Mouse (Mus musculus) liver, postnatal 0 days (tissue): ENCODE measurements around the gene Stk39. TPM values are rescaled to one million over a fixed set of nuclear protein-coding genes. Genes with fewer than 3 reads are reported as not detected.

Experiments used
- ATAC-seq: fragments of 200-750 bp; cut with Nextera tagmentation; 2 replicates; pipeline ENCODE4 v1.8.0; 2017; ENCODE audit warnings: mild to moderate bottlenecking, moderate library complexity
- DNase-seq: peaks from one replicate; pipeline ENCODE4 v3.0.0-alpha.2; 2016
- H3K27ac ChIP-seq: fragments of 300-500 bp; sonication (generic); 2 replicates; pipeline ENCODE4 v1.5.1; 2014; ENCODE audit warnings: antibody characterized with exemption, moderate library complexity, mild to moderate bottlenecking, low read depth
- H3K27me3 ChIP-seq: fragments of 300-500 bp; sonication (generic); 2 replicates; pipeline ENCODE4 v1.6.1; 2014; ENCODE audit warnings: low read length, control low read depth, mixed read lengths; ENCODE audit not compliant: insufficient read depth
- H3K36me3 ChIP-seq: fragments of 300-500 bp; sonication (generic); replicated peaks from 2 replicates; pipeline ENCODE4 v1.6.1; 2014; ENCODE audit warnings: mild to moderate bottlenecking, control low read depth, low read length, moderate library complexity, mixed read lengths; ENCODE audit not compliant: insufficient read depth
- H3K4me1 ChIP-seq: fragments of 300-500 bp; sonication (generic); 2 replicates; pipeline ENCODE4 v1.6.1; 2014; ENCODE audit warnings: antibody characterized with exemption, mild to moderate bottlenecking, control low read depth; ENCODE audit not compliant: insufficient read depth
- H3K4me2 ChIP-seq: fragments of 300-500 bp; sonication (generic); 2 replicates; pipeline ENCODE4 v1.6.1; 2014; ENCODE audit warnings: low read depth, mild to moderate bottlenecking, low read length, moderate library complexity, mixed read lengths
- H3K4me3 ChIP-seq: fragments of 300-500 bp; sonication (generic); 2 replicates; pipeline ENCODE4 v1.5.1; 2014; ENCODE audit warnings: low read depth, low read length
- H3K9ac ChIP-seq: fragments of 300-500 bp; sonication (generic); replicated peaks from 2 replicates; pipeline ENCODE4 v1.6.1; 2014; ENCODE audit warnings: mild to moderate bottlenecking, moderate library complexity
- H3K9me3 ChIP-seq: fragments of 300-500 bp; sonication (generic); 2 replicates; pipeline ENCODE4 v1.6.1; 2016; ENCODE audit warnings: mild to moderate bottlenecking, control low read depth, low read length, mixed read lengths
- CTCF ChIP-seq: sonication (generic); IDR thresholded peaks from 2 replicates; pipeline ENCODE4 v1.5.1; 2016; ENCODE audit warnings: antibody characterized with exemption, low read depth
- EP300 ChIP-seq: IDR thresholded peaks from 2 replicates; pipeline ENCODE4 v1.6.1; 2016; ENCODE audit warnings: antibody characterized with exemption, low read depth, mild to moderate bottlenecking
- WGBS: fragments of 180-500 bp; shearing (Covaris S2); extraction: QIAGEN DNeasy Blood & Tissue Kit; methylation state at CpG from one replicate; pipeline ENCODE4 v1.1.7; 2014; ENCODE audit not compliant: insufficient replicate concordance; 5-methylcytosine and 5-hydroxymethylcytosine counted together
- polyA plus RNA-seq: library from polyadenylated mRNA; unstranded; fragments of >200 nt; fragmentation: Nextera tagmentation; extraction: Ambion mirVana; gene quantifications from 2 replicates; pipeline ENCODE4 v1.2.1, GENCODE M21; 2015

Stk39 gene
- polyA plus RNA-seq, 1 experiment from 2014 or later = 1.7 TPM

DNA sequence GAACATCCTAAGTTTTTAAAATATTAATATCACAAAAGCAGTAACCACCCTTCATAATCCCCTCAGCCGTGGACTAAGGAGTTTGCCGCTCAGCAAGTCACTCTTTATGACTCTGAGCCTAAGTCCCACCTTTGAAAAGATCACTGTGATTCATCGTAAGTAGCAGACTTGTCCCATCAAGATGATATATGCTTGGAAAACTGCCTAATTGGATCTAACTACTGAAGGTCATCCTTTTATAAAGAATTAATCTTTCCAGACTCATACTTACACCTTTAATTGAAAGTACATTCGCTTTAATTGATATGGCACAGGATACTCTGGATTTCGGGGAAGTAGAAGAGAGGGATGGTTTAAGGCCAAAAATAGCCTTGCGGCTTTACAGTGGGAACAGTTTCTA is 201.2 kb downstream of the Stk39 start:
- no peaks in the 10 kb centered on the region for H3K4me1 ChIP-seq
- DNase-seq (no peak), ATAC-seq (no peak)
- no peak overlapping the region for H3K27ac ChIP-seq
- TF ChIP-seq CTCF = no peak
- no peak for TF ChIP-seq EP300
- no peaks in the 10 kb centered on the region for H3K27me3 ChIP-seq
- no peak overlapping the region for H3K9ac ChIP-seq
- H3K4me3 ChIP-seq = no peak overlapping the region
- H3K36me3 ChIP-seq = no peaks in the 10 kb centered on the region
- WGBS = 77% methylated on average over 6 of the region's 6 CpGs
- H3K9me3 ChIP-seq = no peaks in the 10 kb centered on the region
- no peak overlapping the region for H3K4me2 ChIP-seq

DNA sequence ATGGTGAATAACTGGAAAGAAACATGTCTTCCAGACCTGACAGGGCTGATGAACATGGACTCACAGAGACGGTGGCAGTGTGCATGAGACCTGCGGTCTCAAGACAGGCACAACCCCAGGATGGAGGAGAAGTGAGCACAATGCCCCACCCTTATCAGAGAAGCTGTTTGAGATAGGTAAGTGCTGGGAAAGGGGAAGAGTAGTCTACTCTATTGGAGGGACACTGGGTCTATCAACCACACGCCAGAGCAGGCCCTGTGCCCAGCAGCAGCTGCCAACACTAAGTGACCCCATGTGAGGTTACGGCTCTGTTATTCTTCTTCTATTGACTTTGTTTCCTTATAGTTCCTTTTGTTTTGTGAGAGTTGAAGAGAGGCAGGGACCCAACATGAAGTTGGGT is 202.4 kb downstream of the Stk39 start:
- no peaks in the 10 kb centered on the region for H3K9me3 ChIP-seq
- H3K4me2 ChIP-seq = no peak overlapping the region
- DNase-seq (no peak), ATAC-seq (no peak)
- no peak overlapping the region for H3K4me3 ChIP-seq
- no peak overlapping the region for H3K27ac ChIP-seq
- no peaks in the 10 kb centered on the region for H3K36me3 ChIP-seq
- no peaks in the 10 kb centered on the region for H3K4me1 ChIP-seq
- WGBS = 86% methylated on average over 4 of the region's 4 CpGs
- H3K27me3 ChIP-seq = no peaks in the 10 kb centered on the region
- no peak for TF ChIP-seq EP300
- no peak for TF ChIP-seq CTCF
- no peak overlapping the region for H3K9ac ChIP-seq

DNA sequence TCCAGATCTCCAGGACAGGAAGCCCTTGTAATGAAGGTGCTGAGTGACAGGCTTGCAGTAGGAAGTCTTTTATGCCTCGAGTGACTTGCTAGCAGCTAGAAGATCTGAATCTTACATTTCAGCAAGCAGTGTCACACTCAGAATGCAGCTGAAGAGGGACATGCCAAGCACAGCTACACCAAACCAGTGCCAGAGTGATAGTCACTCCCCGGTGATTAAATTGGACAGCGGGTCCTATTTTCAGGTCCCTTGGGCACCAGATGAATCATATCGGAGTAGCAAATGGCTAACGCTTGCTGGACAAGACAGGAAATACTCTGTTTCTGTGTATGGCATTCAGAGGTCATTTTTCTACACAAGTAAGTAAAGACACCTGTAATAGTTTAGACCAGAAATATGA is 207.2 kb downstream of the Stk39 start:
- Histone ChIP-seq H3K36me3 (no peaks in the 10 kb centered on the region), H3K4me3 (no peak overlapping the region), H3K27me3 (no peaks in the 10 kb centered on the region), H3K9ac (no peak overlapping the region), H3K27ac (no peak overlapping the region), H3K4me2 (no peak overlapping the region), H3K4me1 (no peaks in the 10 kb centered on the region), H3K9me3 (no peaks in the 10 kb centered on the region)
- TF ChIP-seq CTCF (no peak), EP300 (no peak)
- ATAC-seq (no peak), DNase-seq (no peak)
- WGBS = 83% methylated on average over 5 of the region's 5 CpGs

DNA sequence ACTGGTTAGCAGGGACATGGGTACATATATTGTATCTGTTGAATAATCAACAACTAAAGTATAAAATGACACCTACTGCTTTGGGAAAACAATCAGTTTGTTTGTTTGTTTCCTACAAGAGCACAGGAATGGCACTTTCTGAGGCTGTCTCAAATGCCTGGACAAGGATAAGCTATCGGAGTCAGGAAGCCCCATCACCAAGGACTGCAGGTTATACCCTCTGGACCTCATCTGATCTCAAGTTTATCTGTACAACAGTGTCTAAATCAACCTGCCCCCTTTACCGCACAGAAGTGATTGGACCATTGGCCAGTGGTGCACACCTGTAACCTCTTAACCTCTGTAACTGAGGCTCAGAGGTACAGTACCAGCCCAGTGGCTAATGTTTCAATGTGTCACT is 211.2 kb downstream of the Stk39 start:
- no peak overlapping the region for H3K4me3 ChIP-seq
- 76% methylated on average over 2 of the region's 2 CpGs for WGBS
- no peak for DNase-seq

DNA sequence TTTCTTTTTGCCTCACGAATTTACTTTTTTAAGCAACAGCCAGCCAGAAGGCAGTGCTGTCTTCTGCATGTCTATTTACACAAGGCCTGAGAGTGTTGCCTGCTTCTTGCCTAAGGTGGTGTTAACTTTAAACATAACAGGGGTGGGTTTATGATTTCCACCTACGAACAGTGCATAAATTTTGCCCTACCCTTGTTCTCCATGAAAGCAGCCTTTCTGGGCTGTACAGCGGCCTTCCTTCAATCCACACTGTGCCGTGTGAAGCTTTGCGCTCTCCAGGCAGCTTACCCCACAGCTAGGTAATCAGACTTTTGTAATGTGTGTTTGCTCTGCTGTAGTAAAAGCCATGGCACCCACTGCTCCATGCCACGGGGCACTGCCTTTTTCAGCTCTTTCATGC is 214.5 kb downstream of the Stk39 start:
- 65% methylated on average over 6 of the region's 6 CpGs for WGBS
- TF ChIP-seq CTCF = no peak
- TF ChIP-seq EP300 = no peak
- no peak overlapping the region for H3K4me3 ChIP-seq
- no peak for ATAC-seq
- H3K27ac ChIP-seq = no peak overlapping the region
- H3K9ac ChIP-seq = no peak overlapping the region
- H3K4me2 ChIP-seq = no peak overlapping the region
- no peaks in the 10 kb centered on the region for H3K4me1 ChIP-seq
- H3K27me3 ChIP-seq = no peaks in the 10 kb centered on the region
- H3K36me3 ChIP-seq = no peaks in the 10 kb centered on the region
- DNase-seq = no peak
- H3K9me3 ChIP-seq = no peaks in the 10 kb centered on the region

More for the DNA sequence above, 211.2 kb downstream of the Stk39 start:
- no peak for ATAC-seq
- Histone ChIP-seq H3K9ac (no peak overlapping the region), H3K4me2 (no peak overlapping the region), H3K9me3 (no peaks in the 10 kb centered on the region), H3K4me1 (no peaks in the 10 kb centered on the region), H3K27me3 (no peaks in the 10 kb centered on the region), H3K27ac (no peak overlapping the region), H3K36me3 (no peaks in the 10 kb centered on the region)
- TF ChIP-seq CTCF (no peak), EP300 (no peak)

DNA sequence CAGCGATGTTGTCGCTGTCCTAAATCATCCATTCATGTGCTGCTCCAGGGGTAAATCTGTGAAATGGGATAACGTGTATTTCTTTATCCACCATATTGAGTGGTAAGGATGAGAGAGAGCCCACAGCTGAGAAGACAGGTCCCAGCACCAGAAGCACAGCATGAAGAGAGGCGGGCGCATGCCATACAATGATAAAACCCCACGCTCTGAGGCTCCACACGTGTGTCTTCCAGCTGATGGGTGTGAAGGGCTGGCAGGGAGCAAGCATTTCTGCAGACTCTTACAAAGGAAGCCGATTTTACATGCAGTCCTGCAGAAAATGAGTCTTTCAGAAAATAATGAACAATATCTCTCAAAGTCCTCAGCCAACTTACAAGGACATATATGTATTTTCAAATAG is 215.6 kb downstream of the Stk39 start:
- TF ChIP-seq EP300 = no peak
- no peak for TF ChIP-seq CTCF
- Histone ChIP-seq H3K4me1 (no peaks in the 10 kb centered on the region), H3K36me3 (no peaks in the 10 kb centered on the region), H3K9me3 (no peaks in the 10 kb centered on the region), H3K27ac (no peak overlapping the region), H3K27me3 (no peaks in the 10 kb centered on the region), H3K4me2 (no peak overlapping the region), H3K4me3 (no peak overlapping the region), H3K9ac (no peak overlapping the region)
- no peak for ATAC-seq
- 81% methylated on average over 8 of the region's 8 CpGs for WGBS
- DNase-seq = no peak

DNA sequence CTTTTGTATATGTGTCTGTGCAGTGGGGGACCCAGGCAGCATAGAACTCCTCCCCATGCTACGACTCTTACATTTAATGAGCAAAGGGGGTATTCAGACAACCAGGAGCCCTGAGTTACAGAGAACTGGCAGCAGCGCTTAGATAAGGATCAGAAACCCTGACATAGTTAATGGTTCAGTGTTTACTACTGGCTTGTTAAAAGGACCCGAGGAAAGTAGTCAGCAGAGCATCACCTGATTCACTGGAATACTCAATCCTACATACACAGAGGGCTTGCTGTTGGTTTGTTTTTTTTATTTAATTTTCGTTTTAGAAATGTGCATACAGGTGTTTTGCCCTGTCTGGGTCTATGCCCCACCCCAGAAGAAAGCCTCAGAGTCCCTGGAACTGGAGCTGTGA is 217.3 kb downstream of the Stk39 start:
- no peak for DNase-seq
- H3K4me1 ChIP-seq = no peaks in the 10 kb centered on the region
- no peak overlapping the region for H3K4me3 ChIP-seq
- no peak overlapping the region for H3K4me2 ChIP-seq
- ATAC-seq = no peak
- H3K27ac ChIP-seq = no peak overlapping the region
- H3K27me3 ChIP-seq = no peaks in the 10 kb centered on the region
- no peak overlapping the region for H3K9ac ChIP-seq
- WGBS = 47% methylated on average over 4 of the region's 4 CpGs
- TF ChIP-seq CTCF (no peak), EP300 (no peak)
- no peaks in the 10 kb centered on the region for H3K36me3 ChIP-seq
- no peaks in the 10 kb centered on the region for H3K9me3 ChIP-seq
